Mouse (Mus musculus) kidney, postnatal 10 days (tissue): ENCODE measurements at regions not wholly inside any gene's neighbourhood (a gene's known extent, or its start where the extent isn't known, plus 50 kb on each side); places are given as distances from the start of the nearest gene placed in this dataset.

ENCODE experiments used
- DNase-seq: peaks from one replicate; pipeline ENCODE4 v3.0.0; 2021; ENCODE audit warnings: mixed read lengths

DNA sequence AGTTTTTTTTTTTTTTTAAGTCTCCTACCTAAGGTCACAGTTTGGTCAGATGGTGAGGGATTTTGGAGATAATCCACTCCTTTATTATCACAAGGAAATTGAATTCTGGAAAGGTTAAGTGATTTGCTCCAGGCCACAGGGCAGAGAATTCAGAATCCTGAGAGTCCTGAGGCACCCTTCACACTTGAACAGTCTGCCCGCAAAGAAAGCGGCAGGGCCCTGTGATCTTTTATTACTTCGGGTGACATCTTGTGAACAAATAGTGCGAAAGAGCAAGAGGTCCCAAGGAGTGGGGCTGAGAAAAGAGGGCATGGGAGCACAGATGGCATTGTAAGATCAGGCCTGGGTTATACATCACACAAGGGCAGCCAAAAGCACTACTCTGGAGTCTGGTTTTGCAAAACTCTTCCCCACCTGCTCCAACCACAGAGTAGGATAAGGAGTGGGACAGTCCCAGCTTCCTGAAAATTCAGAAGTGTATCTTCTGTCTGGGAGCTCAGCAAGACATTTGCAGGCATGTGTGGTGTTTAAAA lies 150.5 kb upstream of the Wdr11 start:
- no peak for DNase-seq

DNA sequence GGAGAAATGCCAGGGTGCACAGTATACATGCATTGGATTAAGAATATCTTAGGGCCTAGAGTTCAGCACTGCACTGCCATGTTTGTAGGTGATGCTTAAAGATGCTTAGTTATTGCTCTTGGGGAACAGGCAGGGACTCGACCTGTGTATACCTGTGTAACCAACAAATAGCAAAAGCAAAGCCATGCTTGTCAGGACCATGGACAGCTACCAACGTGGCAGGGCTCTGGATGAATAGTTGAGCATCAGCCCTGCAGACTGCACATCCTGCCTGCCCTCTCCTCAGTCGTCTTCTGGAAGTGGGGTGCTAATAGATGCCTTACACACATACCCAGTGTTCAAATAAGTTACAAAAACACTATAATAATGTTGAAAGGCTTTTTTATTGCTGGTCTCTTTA lies 122.2 kb upstream of the Wdr11 start:
- DNase-seq: peak; percentile 86

DNA sequence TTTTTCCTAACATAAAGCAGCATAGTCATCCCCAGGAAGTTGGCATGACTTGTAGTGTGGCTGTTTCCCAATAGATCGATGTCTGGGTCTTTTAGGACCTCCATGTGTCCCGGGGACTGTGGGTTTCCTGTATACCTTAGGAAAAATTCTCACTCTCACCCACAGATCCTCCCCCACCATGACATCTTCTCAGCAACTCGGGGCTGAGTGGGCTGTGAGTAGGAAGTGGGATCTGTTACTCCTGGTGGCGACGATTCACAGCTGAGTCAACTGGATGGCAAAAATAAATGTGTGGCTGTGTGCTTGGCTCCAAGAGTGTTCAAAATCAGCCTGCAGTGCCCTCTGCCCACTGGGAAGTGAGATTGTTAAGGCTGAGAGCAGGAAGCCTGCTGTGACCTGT lies 107.9 kb upstream of the Wdr11 start:
- DNase-seq: no peak

DNA sequence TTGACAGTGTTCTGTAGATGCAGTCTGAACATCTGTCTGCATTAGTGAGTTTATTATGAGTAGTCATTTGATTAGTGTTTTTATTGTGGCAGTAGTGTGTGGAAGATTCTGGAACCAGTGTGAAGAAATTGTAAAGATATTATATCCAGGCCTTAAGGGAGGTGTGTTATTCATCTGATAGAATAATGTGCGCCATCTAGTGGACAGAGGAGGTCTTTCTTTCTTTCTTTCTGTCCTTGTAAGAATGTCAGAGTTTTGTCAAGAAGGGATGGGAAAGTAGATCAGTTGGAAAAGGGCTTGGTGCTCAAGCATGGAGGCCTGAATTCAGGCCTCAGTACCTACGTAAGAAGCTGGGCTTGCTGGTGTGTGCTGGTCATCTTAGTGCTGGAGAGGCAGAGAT lies 84.8 kb upstream of the Wdr11 start:
- DNase-seq: peak; percentile 25

DNA sequence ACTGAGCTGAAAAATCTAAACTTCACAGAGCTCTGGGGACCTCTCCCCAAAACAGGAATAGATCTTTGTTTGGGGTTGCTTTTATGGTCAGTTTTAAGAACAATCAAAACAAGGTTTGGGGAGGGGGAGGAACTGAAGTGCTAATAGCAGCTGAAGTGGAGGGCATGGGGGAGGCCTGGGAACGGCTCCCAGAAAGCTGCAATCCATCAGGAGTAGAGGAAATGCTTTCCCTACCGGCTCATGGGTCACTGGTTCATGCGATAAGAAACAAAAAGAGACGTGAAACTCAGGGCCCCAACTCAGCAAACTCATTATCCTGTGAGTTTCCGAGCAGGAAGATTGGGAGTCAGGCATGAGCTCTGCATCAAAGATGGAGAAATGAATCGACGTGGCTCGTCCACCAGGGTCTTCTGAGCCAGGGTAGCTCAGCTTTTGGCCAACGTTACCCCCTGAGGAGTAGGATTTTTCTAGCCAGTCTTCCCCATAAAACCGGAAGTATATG lies 82.0 kb upstream of the Wdr11 start:
- DNase-seq: peak; percentile 70

DNA sequence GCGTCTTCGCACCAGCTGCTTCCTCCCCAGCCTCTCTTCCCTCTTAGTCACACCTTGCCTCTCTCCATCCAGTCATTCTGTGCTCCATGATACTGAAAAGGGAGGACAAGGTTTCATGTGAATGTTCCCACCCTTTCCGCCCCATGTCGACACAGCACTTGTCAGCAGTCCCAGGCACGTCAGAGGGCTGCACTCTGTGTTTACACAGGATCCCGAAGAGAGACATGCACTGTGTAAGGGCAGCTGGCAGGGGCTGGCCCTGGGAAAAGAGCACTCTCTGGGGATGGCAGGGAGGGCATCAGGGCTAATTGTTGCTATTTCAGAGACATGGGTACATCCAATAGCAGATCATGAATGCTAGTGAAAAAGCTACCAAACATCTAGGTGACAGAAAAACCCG lies 77.0 kb upstream of the Wdr11 start:
- DNase-seq: no peak

DNA sequence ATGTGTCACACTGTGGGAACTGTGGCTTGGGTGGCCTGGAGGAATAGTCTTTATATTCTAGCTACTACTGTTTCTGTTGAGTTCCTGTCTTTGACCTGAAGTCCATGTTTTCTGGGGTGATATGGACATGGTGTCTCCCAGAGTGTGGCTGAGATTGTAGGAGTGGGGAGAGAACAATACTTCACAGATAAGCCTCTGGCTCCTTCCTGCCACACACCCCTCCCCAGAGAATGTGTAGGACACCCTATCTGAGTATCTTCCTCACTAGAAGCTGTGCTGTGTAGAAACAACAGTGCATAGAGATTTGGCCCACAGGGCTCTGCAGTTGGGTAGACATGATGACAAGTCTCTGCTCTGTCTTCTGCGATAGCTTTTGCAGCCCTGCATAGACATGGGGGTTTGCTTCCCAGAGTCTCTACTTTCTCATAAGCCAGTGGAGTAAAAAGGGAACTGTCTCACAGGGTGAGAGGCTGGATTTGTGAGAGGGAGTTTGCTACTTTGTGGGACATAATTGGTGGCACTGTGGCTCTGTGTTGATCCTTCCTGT lies 67.2 kb upstream of the Wdr11 start:
- DNase-seq: no peak

DNA sequence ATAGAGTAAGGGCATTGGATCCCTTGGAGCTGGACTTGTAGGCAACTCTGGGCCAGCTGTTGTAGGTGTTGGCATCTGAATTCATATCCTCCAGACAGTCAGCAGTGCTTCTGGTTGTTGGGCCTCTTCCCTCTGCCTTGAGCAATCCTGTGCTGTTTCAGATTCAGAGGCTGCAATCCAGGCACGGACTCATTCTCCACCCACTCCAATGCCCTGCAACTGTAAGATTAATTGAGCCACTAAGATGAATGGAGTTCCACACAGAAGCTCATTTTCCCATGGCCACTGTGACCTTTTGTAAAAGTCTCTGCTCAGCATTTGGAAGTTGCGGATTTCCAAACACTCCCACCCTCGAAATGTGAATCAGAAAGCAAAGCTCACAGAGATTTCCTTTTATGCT lies 65.7 kb upstream of the Wdr11 start:
- no peak for DNase-seq

DNA sequence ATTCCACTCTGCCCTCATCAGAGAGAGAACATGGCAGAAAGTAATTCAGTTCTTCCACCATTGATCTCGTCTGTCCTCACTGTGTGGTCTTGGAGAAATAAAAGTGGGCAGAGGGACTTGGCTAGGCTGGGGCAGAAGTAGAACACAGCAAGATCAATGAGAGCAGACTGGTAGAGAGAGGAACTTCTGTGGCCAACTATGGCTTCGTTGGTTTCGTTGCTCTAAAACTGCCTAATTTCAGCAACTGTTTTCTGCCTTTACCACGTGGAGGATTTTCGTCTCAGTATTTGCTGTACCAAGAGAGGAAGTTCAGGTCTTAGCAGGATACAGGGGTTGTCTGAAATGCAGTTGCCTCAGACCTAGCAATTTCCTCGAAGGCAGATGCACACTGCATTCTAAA lies 63.4 kb upstream of the Wdr11 start:
- DNase-seq: no peak

DNA sequence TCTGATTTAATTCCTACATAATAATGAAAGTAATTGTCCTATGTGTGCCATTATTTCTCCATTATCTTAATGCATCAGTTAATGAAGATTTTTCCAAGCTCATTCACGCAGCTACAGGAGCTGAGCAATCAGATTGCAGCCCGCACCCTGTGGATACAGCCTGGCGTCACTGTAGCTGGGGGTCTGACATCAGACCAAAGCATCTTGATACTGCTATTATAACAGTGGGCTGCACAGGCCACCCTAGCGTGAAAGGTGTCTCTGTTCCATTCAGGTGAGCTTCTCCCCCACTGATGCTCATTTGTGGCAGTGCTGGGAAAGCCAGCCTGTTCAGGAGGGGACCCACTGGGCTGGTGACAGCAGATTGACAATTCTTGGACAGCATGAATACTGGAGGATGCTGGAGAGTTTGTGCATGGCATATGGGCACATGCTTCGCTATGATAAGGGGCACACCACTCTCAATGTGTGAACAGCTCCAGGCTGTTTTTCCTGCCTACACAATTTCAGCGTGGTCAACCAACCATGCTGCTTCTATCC lies 58.2 kb upstream of the Wdr11 start:
- DNase-seq: no peak
